Mouse (Mus musculus) Patski (cell line): ENCODE measurements at regions not wholly inside any gene's neighbourhood (a gene's known extent, or its start where the extent isn't known, plus 50 kb on each side); places are given as distances from the start of the nearest gene placed in this dataset.

Experiments
- ATAC-seq: fragments of 100-300 bp; one replicate; pipeline ENCODE4 v1.8.0; 2021
- CTCF ChIA-PET: fragments of 350-600 bp; sonication (Branson Sonifier 250); formaldehyde crosslinking; loops from one replicate; lab custom pipeline; 2022; ENCODE audit warnings: inconsistent platforms; lab: Charles Lee
- POLR2A ChIA-PET: fragments of 350-600 bp; sonication (Branson Sonifier 250); formaldehyde crosslinking; loops from one replicate; lab custom pipeline; 2022; ENCODE audit warnings: antibody characterized with exemption, inconsistent platforms; lab: Charles Lee
- DNase-seq: peaks from one replicate; pipeline ENCODE4 v3.0.0-alpha.2; 2011; ENCODE audit warnings: low read depth, low spot score
- H3K27me3 ChIP-seq: fragments of 371-371 bp; one replicate; pipeline ENCODE4 v1.5.1; 2021
- CTCF ChIP-seq: fragments of 100-300 bp; IDR thresholded peaks from one replicate; pipeline ENCODE4 v1.5.1; 2021
- in situ Hi-C: fragments of 300-500 bp; cut with MboI; formaldehyde crosslinking; loops from 3 replicates; pipeline ENCODE4 v1.11.1; 2018; ENCODE audit warnings: low pct_unique_long_range_greater_than_20kb, mixed read lengths

DNA sequence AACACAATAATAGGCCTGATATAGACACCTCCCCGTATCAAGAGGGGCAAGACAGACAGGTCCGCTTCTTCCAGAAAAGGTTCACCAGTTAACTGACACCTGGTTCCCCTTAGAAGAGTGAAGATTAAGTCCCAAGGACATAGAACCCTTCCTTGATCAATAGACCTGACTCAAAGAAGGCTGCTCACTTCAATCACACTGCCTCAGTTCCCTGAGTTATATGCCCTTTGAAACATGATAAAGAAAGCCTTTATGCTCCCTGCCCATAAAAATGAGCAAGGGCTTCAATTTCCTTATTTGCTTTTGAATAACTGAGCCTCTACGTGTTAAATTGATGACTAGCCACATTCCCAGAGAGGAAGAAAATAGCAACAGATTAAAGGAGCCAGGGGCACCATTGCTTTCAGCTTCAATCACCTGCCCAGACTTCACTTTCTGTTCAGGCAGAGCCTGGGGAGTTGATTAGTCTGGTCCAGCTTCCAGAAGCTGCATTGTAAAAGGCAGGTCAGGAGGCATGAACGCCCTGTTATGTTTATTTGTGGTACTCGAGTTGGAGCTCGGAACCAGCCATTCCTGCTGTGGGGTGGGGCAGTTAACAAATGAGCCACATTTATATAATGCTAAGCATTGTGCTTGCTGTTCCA, 125.7 kb downstream of the Rap2a start:
- ATAC-seq: no peak
- H3K27me3 ChIP-seq: peaks cover 19% of the 10 kb centered on the region
- TF ChIP-seq CTCF: no peak
- no peak for DNase-seq
- in situ Hi-C loops: no loop called here
- CTCF ChIA-PET: no interaction called here
- POLR2A ChIA-PET: no interaction called here

GRCm38 (mm10) chr14:120607801-120608200, 129.6 kb downstream of the Rap2a start:
- DNase-seq (no peak), ATAC-seq (no peak)
- H3K27me3 ChIP-seq: peaks cover 24% of the 10 kb centered on the region
- TF ChIP-seq CTCF: no peak
- in situ Hi-C loops: no loop called here
- CTCF ChIA-PET: no interaction called here
- POLR2A ChIA-PET: no interaction called here

GRCm38 (mm10) chr14:120611311-120611710, 133.1 kb downstream of the Rap2a start:
- POLR2A ChIA-PET: no interaction called here
- CTCF ChIA-PET: no interaction called here
- TF ChIP-seq CTCF: no peak
- in situ Hi-C loops: no loop called here
- DNase-seq: no peak
- no peak for ATAC-seq
- H3K27me3 ChIP-seq: peaks cover 26% of the 10 kb centered on the region

GRCm38 (mm10) chr14:120626223-120626935, 148.1 kb downstream of the Rap2a start:
- DNase-seq: no peak
- no peak for TF ChIP-seq CTCF
- ChIA-PET POLR2A (no interaction called here), CTCF (interaction anchor here (0.7 kb wide), 1 partner anchor 20 kb away, joined by 3 read pairs; no protein-coding TSS in a partner anchor)
- peaks cover 13% of the 10 kb centered on the region for H3K27me3 ChIP-seq
- no peak for ATAC-seq
- in situ Hi-C loops: no loop called here

GRCm38 (mm10) chr14:120626936-120627277, 148.7 kb downstream of the Rap2a start:
- ChIA-PET CTCF (interaction anchor here (0.7 kb wide), 1 partner anchor 20 kb away, joined by 3 read pairs; no protein-coding TSS in a partner anchor), POLR2A (no interaction called here)
- no peak for TF ChIP-seq CTCF
- in situ Hi-C loops: no loop called here
- DNase-seq (no peak), ATAC-seq (no peak)
- H3K27me3 ChIP-seq: peaks cover 13% of the 10 kb centered on the region

DNA sequence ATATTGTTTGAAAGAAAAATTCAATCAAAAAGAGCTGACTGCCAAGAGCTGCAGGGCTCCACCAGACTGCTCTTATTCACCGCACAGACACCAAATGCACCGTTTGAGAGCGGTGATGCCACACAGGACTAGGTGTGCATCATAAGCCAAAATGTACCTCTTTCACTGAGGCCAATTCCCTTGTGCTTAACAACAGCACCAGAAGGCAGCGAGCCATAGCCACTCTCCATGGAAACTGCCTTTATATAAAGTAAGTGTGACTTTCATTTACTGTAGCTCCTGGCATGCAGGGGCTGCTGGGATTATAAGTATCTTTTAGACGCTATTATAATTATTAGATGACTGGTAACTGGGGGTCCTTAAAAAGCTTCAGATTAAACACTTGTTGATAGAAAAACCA, 154.5 kb downstream of the Rap2a start:
- in situ Hi-C loops: no loop called here
- peaks cover 18% of the 10 kb centered on the region for H3K27me3 ChIP-seq
- POLR2A ChIA-PET: no interaction called here
- ATAC-seq (no peak), DNase-seq (no peak)
- TF ChIP-seq CTCF: no peak
- CTCF ChIA-PET: no interaction called here

DNA sequence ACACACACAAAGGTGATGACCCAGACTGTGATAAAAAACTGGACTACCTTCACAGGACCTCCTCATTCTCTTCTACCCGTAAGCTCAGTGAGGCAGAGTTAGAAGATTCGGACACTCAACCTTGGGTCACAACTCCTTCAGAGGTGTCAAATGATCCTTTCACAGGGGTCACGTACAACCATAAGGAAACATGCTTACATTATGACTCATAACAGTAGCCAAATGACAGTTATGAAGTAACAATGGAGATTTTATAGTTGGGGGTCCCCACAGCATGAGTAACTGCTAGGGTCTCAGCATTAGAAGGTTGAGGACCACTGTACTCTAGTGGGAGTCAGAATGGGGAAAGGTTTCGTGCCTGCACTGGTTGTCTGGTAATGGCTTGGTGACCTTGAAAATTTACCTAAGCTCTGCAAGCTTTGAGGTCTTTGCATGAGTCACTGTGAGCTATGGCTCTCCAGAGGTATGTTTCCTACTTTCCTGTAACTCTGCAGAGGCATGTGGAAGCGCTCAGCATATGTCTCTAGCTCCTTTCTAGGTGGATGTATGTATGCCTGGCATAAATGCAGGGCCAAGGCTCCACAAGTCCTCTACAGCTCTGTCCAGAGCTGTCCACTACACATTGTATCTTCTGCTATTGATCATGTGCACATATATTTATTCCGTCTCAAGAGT, 158.6 kb downstream of the Rap2a start:
- DNase-seq (no peak), ATAC-seq (no peak)
- no peak for TF ChIP-seq CTCF
- peaks cover 5% of the 10 kb centered on the region for H3K27me3 ChIP-seq
- in situ Hi-C loops: no loop called here
- CTCF ChIA-PET: no interaction called here
- POLR2A ChIA-PET: no interaction called here

GRCm38 (mm10) chr14:120637486-120638125, 159.4 kb downstream of the Rap2a start:
- POLR2A ChIA-PET: no interaction called here
- H3K27me3 ChIP-seq: peaks cover 5% of the 10 kb centered on the region
- in situ Hi-C loops: no loop called here
- DNase-seq (peak; percentile 25), ATAC-seq (peak; percentile 92)
- no peak for TF ChIP-seq CTCF
- CTCF ChIA-PET: no interaction called here

DNA sequence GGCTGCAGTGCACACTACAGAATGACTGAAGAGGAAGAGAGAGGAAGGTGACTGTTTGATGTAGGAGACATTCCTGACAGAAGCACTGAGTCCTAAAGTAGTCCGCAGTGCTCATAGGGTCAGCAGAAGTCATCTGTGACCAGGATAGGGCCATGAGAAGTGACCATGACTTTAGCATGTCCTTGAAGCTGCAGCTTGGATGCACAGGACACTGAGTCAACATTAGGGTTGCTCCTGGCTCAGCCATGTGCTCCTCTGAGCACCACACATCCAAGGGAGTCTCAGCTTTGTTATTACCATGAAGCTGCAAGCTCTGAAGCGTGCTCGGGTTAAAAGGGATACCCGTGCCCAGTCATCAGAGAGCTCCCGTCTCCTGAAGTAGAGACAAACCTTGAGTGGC, 164.3 kb downstream of the Rap2a start:
- CTCF ChIA-PET: no interaction called here
- H3K27me3 ChIP-seq: no peaks in the 10 kb centered on the region
- in situ Hi-C loops: no loop called here
- POLR2A ChIA-PET: no interaction called here
- DNase-seq: no peak
- TF ChIP-seq CTCF: no peak
- ATAC-seq: no peak

- in situ Hi-C loops: loop anchor here (25.0 kb wide), 1 partner anchor 390 kb away; no protein-coding TSS in a partner anchor
- no peak for ATAC-seq
- POLR2A ChIA-PET: no interaction called here
These were observed 173.8 kb downstream of the Rap2a start for GRCm38 (mm10) chr14:120652034-120652433.

More at GRCm38 (mm10) chr14:120652034-120652433, 173.8 kb downstream of the Rap2a start:
- CTCF ChIA-PET: no interaction called here
- TF ChIP-seq CTCF: no peak
- no peaks in the 10 kb centered on the region for H3K27me3 ChIP-seq
- no peak for DNase-seq
